Mouse (Mus musculus) gastrocnemius, adult 18-20 months (tissue): ENCODE measurements around the gene Fam177a. TPM values are rescaled to one million over a fixed set of nuclear protein-coding genes. Genes with fewer than 3 reads are reported as not detected.
"Not testable (repeated sequence)": the region's sequence is repeated elsewhere in the genome, so short reads cannot be mapped to it uniquely, and the experiment has no call there.

Experiments
- DNase-seq: peaks from one replicate; pipeline ENCODE4 v3.0.0; 2021; ENCODE audit warnings: low spot score
- long read RNA-seq, 2 experiments: library from polyadenylated mRNA; stranded (forward); transcript quantifications; one replicate each; pipeline ENCODE4 v2.0.0; 2021
- total RNA-seq, 2 experiments: library from RNA; stranded (reverse); gene quantifications; 2 replicates each; pipeline ENCODE4 v1.2.3; 2021

Gene Fam177a
- 1 to 10 TPM in 1 of 2 experiments, not detected in 1; 8.7 TPM for total RNA-seq
- long read RNA-seq, experiment 1, transcript Fam177a-201 (5 exons, 3,922 nt): major isoform, 11 of 14 reads
- long read RNA-seq, experiment 1, partial matches to known transcripts: 0 of 14 reads
- long read RNA-seq, experiment 1, other reads (novel, unspliced or antisense): 3 of 14 reads
- long read RNA-seq, experiment 2, transcript Fam177a-201 (5 exons, 3,922 nt): major isoform, 13 of 14 reads
- long read RNA-seq, experiment 2, partial matches to known transcripts: 0 of 14 reads
- long read RNA-seq, experiment 2, other reads (novel, unspliced or antisense): 1 of 14 reads

- not testable (repeated sequence) for DNase-seq
Measured at GRCm38 (mm10) chr12:55124242-55124641, at the start of gene Fam177a. TSS of gene Fam177a (plus strand) at chr12:55124469.

- no peak for DNase-seq
Measured at GRCm38 (mm10) chr12:55075296-55075695, 49.0 kb upstream of the Fam177a start.

- DNase-seq: not testable (repeated sequence)
Measured at GRCm38 (mm10) chr12:55078706-55079105, 45.6 kb upstream of the Fam177a start.

GRCm38 (mm10) chr12:55079726-55080600, 44.3 kb upstream of the Fam177a start, which contains the start of the genes 2700097O09Rik and Srp54a:
TSS of gene 2700097O09Rik (minus strand) at chr12:55080110.
TSS of gene Srp54a (plus strand) at chr12:55080262.
- peak; percentile 93 for DNase-seq

- not testable (repeated sequence) for DNase-seq
Measured at GRCm38 (mm10) chr12:55080601-55080942, 43.7 kb upstream of the Fam177a start.

GRCm38 (mm10) chr12:55092127-55092526, 32.1 kb upstream of the Fam177a start:
- DNase-seq: not testable (repeated sequence)

- DNase-seq: not testable (repeated sequence)
Measured at GRCm38 (mm10) chr12:55112616-55113015, 11.7 kb upstream of the Fam177a start.

- DNase-seq: not testable (repeated sequence)
Measured at GRCm38 (mm10) chr12:55124731-55125130, 462 bp downstream of the Fam177a start.

- DNase-seq: not testable (repeated sequence)
Measured at GRCm38 (mm10) chr12:55135540-55135939, 11.3 kb downstream of the Fam177a start.

- not testable (repeated sequence) for DNase-seq
Measured at GRCm38 (mm10) chr12:55137859-55138258, 13.6 kb downstream of the Fam177a start.

- DNase-seq: not testable (repeated sequence)
Measured at GRCm38 (mm10) chr12:55154559-55155448, 30.5 kb downstream of the Fam177a start, which contains the start of gene Srp54b. TSS of gene Srp54b (plus strand) at chr12:55155104.

GRCm38 (mm10) chr12:55155449-55155783, 31.1 kb downstream of the Fam177a start:
- not testable (repeated sequence) for DNase-seq

- DNase-seq: not testable (repeated sequence)
Measured at GRCm38 (mm10) chr12:55167034-55167557, 42.8 kb downstream of the Fam177a start.

- not testable (repeated sequence) for DNase-seq
Measured at GRCm38 (mm10) chr12:55187686-55188085, 63.4 kb downstream of the Fam177a start.

GRCm38 (mm10) chr12:55189127-55189526, 64.9 kb downstream of the Fam177a start:
- not testable (repeated sequence) for DNase-seq

Other genes starting within 250 kb of the Fam177a start
- not detected for gene Gm20403, start 137.9 kb upstream of the Fam177a start, total RNA-seq
- 1 to 10 TPM; 3.1 to 4.2 TPM for gene Baz1a, start 110.1 kb upstream of the Fam177a start, total RNA-seq
- 1 to 10 TPM; 7.4 to 7.8 TPM for gene 2700097O09Rik, start 44.4 kb upstream of the Fam177a start, total RNA-seq
- gene Srp54a, start 44.2 kb upstream of the Fam177a start, total RNA-seq: 10 to 100 TPM; 84.3 to 96.1 TPM
- 10 to 100 TPM; 41.6 to 47.5 TPM for gene Srp54b, start 30.6 kb downstream of the Fam177a start, total RNA-seq
- gene 1700047I17Rik2, start 75.1 kb downstream of the Fam177a start, total RNA-seq: 1 to 10 TPM in 1 of 2 experiments, not detected in 1; 9.4 TPM
- 10 to 100 TPM; 24.7 to 26.5 TPM for gene Srp54c, start 105.7 kb downstream of the Fam177a start, total RNA-seq
- 10 to 100 TPM; 12.1 to 12.2 TPM for gene 1110008L16Rik, start 175.1 kb downstream of the Fam177a start, total RNA-seq
- 1 to 10 TPM; 8.6 to 8.7 TPM for gene Ppp2r3c, start 178.5 kb downstream of the Fam177a start, total RNA-seq